Mouse (Mus musculus) C2C12 (cell line): ENCODE results near the gene Adam30.

Experiments
- CTCF ChIP-seq: IDR thresholded peaks from one replicate; pipeline ENCODE4 v1.5.1; 2011; ENCODE audit not compliant: control insufficient read depth, insufficient read depth, insufficient read length
- MAX ChIP-seq: IDR thresholded peaks from one replicate; pipeline ENCODE4 v1.6.1; 2011; ENCODE audit warnings: mild to moderate bottlenecking, control low read depth
- MYOD1 ChIP-seq: IDR thresholded peaks from one replicate; pipeline ENCODE4 v1.6.1; 2011; ENCODE audit warnings: low read depth; ENCODE audit not compliant: control insufficient read depth, insufficient read length
- MYOG ChIP-seq: IDR thresholded peaks from one replicate; pipeline ENCODE4 v1.6.1; 2011; ENCODE audit not compliant: control insufficient read depth, insufficient read length; ENCODE audit errors: extremely low read depth
- USF1 ChIP-seq: IDR thresholded peaks from one replicate; pipeline ENCODE4 v1.6.1; 2011; ENCODE audit warnings: low read depth, mild to moderate bottlenecking, control low read depth, moderate library complexity

- TF ChIP-seq CTCF (no peak), USF1 (no peak), MYOD1 (no peak), MAX (no peak), MYOG (no peak)
Observed at GRCm38 (mm10) chr3:98185163-98185714, 24.8 kb downstream of the Adam30 start.
